Mouse (Mus musculus) thymus, postnatal 10 days (tissue): Measurements from ENCODE around the gene Adam19.

Source experiments
- DNase-seq, 2 experiments: peaks; one replicate each; pipeline ENCODE4 v3.0.0; 2021; ENCODE audit warnings: low spot score in 2 of 2

The Adam19 gene

GRCm38 (mm10) chr11:46054911-46055895 is 589 bp upstream of the Adam19 start:
- no peak for DNase-seq

- no peak for DNase-seq
Measured at GRCm38 (mm10) chr11:46056770-46057411, 1.1 kb downstream of the Adam19 start.

- DNase-seq, result no peak
Measured at GRCm38 (mm10) chr11:46058011-46058410, 2.2 kb downstream of the Adam19 start.

- DNase-seq, result no peak
Measured at GRCm38 (mm10) chr11:46058916-46059315, 3.1 kb downstream of the Adam19 start.

- peak in 1 of 2 experiments; percentile 40 for DNase-seq
Measured at GRCm38 (mm10) chr11:46059887-46060650, 4.3 kb downstream of the Adam19 start.

GRCm38 (mm10) chr11:46060651-46061020 is 4.8 kb downstream of the Adam19 start:
- DNase-seq, result no peak

- DNase-seq, result no peak
Measured at GRCm38 (mm10) chr11:46061776-46062445, 6.1 kb downstream of the Adam19 start.

GRCm38 (mm10) chr11:46062569-46062968 is 6.8 kb downstream of the Adam19 start:
- DNase-seq, result no peak

- no peak for DNase-seq
Measured at GRCm38 (mm10) chr11:46062993-46063731, 7.4 kb downstream of the Adam19 start.

- DNase-seq, result no peak
Measured at GRCm38 (mm10) chr11:46064767-46065166, 9.0 kb downstream of the Adam19 start.

GRCm38 (mm10) chr11:46065201-46066011 is 9.6 kb downstream of the Adam19 start:
- no peak for DNase-seq

GRCm38 (mm10) chr11:46067371-46068060 is 11.7 kb downstream of the Adam19 start:
- no peak for DNase-seq

GRCm38 (mm10) chr11:46068756-46069407 is 13.1 kb downstream of the Adam19 start:
- DNase-seq, result no peak

GRCm38 (mm10) chr11:46069408-46070003 is 13.7 kb downstream of the Adam19 start:
- DNase-seq, result no peak

GRCm38 (mm10) chr11:46070161-46070560 is 14.4 kb downstream of the Adam19 start:
- no peak for DNase-seq

GRCm38 (mm10) chr11:46070789-46071188 is 15.0 kb downstream of the Adam19 start:
- DNase-seq, result peak in 1 of 2 experiments; percentile 38

- no peak for DNase-seq
Measured at GRCm38 (mm10) chr11:46072466-46073060, 16.8 kb downstream of the Adam19 start.
